Mouse (Mus musculus) adrenal gland, postnatal 0 days (tissue): ENCODE measurements around the gene Gm13290. TPM values are rescaled to one million over a fixed set of nuclear protein-coding genes. Genes with fewer than 3 reads are reported as not detected.

Experiments used
- polyA plus RNA-seq: library from polyadenylated mRNA; unstranded; fragments of >200 nt; fragmentation: Nextera tagmentation; extraction: Ambion mirVana; gene quantifications from 2 replicates; pipeline ENCODE4 v1.2.1, GENCODE M21; 2015

Gene Gm13290
- polyA plus RNA-seq: 0.35 TPM in 1 of 2 replicates, not detected in the other

GRCm38 (mm10) chr4:88773534-88773933 lies at the start of gene Gm13290:
Gene Gm13290, plus strand, starts transcription at chr4:88773834.

GRCm38 (mm10) chr4:88754818-88755340 lies 18.8 kb upstream of the Gm13290 start, which contains the start of gene Gm13271:
Gene Gm13271, plus strand, starts transcription at chr4:88754868.

GRCm38 (mm10) chr4:88759610-88760268 lies 13.9 kb upstream of the Gm13290 start, which contains the start of gene Gm13283:
Gene Gm13283, plus strand, starts transcription at chr4:88760119.

GRCm38 (mm10) chr4:88776622-88777021 lies 3.0 kb downstream of the Gm13290 start, which contains the start of gene Gm13289:
Gene Gm13289, plus strand, starts transcription at chr4:88776922.

GRCm38 (mm10) chr4:88779550-88779949 lies 5.9 kb downstream of the Gm13290 start, which contains the start of gene Gm13272:
Gene Gm13272, plus strand, starts transcription at chr4:88779850.

GRCm38 (mm10) chr4:88781831-88782230 lies 8.2 kb downstream of the Gm13290 start, which contains the start of gene Ifnz:
Gene Ifnz, plus strand, starts transcription at chr4:88782131.

GRCm38 (mm10) chr4:88785409-88785808 lies 11.8 kb downstream of the Gm13290 start, which contains the start of gene Gm13276:
Gene Gm13276, plus strand, starts transcription at chr4:88785709.

GRCm38 (mm10) chr4:88788402-88788801 lies 14.8 kb downstream of the Gm13290 start, which contains the start of gene Gm13277:
Gene Gm13277, plus strand, starts transcription at chr4:88788632.

GRCm38 (mm10) chr4:88791250-88791649 lies 17.6 kb downstream of the Gm13290 start, which contains the start of gene Gm13278:
Gene Gm13278, plus strand, starts transcription at chr4:88791550.

GRCm38 (mm10) chr4:88793936-88794675 lies 20.5 kb downstream of the Gm13290 start, which contains the start of gene Gm13275:
Gene Gm13275, plus strand, starts transcription at chr4:88794487.

GRCm38 (mm10) chr4:88797097-88797496 lies 23.5 kb downstream of the Gm13290 start, which contains the start of gene Gm13279:
Gene Gm13279, plus strand, starts transcription at chr4:88797397.

GRCm38 (mm10) chr4:88799365-88799764 lies 25.7 kb downstream of the Gm13290 start, which contains the start of gene Gm13285:
Gene Gm13285, plus strand, starts transcription at chr4:88799665.

GRCm38 (mm10) chr4:88802954-88803353 lies 29.3 kb downstream of the Gm13290 start, which contains the start of gene Gm13287:
Gene Gm13287, plus strand, starts transcription at chr4:88803254.

GRCm38 (mm10) chr4:88805231-88805630 lies 31.6 kb downstream of the Gm13290 start, which contains the start of gene Gm13288:
Gene Gm13288, plus strand, starts transcription at chr4:88805531.

GRCm38 (mm10) chr4:88815928-88816327 lies 42.3 kb downstream of the Gm13290 start, which contains the start of gene Ifna7:
Gene Ifna7, plus strand, starts transcription at chr4:88816228.

GRCm38 (mm10) chr4:88819659-88820058 lies 46.0 kb downstream of the Gm13290 start, which contains the start of gene Ifna11:
Gene Ifna11, plus strand, starts transcription at chr4:88819959.

Other genes with a start within 250 kb of the Gm13290 start
- gene Ifna15, start 215.6 kb upstream of the Gm13290 start, polyA plus RNA-seq: not detected in 2 replicates
- gene Ifna14, start 202.0 kb upstream of the Gm13290 start, polyA plus RNA-seq: not detected in 2 replicates
- gene Ifna9, start 181.4 kb upstream of the Gm13290 start, polyA plus RNA-seq: not detected in 2 replicates
- gene Ifna12, start 170.5 kb upstream of the Gm13290 start, polyA plus RNA-seq: not detected in 2 replicates
- gene C87499, start 139.4 kb upstream of the Gm13290 start, polyA plus RNA-seq: not detected in 2 replicates
- gene Ifna13, start 129.4 kb upstream of the Gm13290 start, polyA plus RNA-seq: not detected in 2 replicates
- gene Ifna16, start 96.9 kb upstream of the Gm13290 start, polyA plus RNA-seq: not detected in 2 replicates
- gene Ifna2, start 89.9 kb upstream of the Gm13290 start, polyA plus RNA-seq: not detected in 2 replicates
- not detected in 2 replicates for gene Ifnab, start 82.5 kb upstream of the Gm13290 start, polyA plus RNA-seq
- 0.43 and 0.80 TPM in 2 replicates for gene Gm26566, start 52.0 kb upstream of the Gm13290 start, polyA plus RNA-seq
- 46.9 and 55.5 TPM in 2 replicates for gene Klhl9, start 51.4 kb upstream of the Gm13290 start, polyA plus RNA-seq
- gene Gm13271, start 19.0 kb upstream of the Gm13290 start, polyA plus RNA-seq: not detected in 2 replicates
- gene Gm13283, start 13.7 kb upstream of the Gm13290 start, polyA plus RNA-seq: 0.28 TPM in 1 of 2 replicates, not detected in the other
- not detected in 2 replicates for gene Gm13289, start 3.1 kb downstream of the Gm13290 start, polyA plus RNA-seq
- gene Gm13272, start 6.0 kb downstream of the Gm13290 start, polyA plus RNA-seq: not detected in 2 replicates
- gene Ifnz, start 8.3 kb downstream of the Gm13290 start, polyA plus RNA-seq: not detected in 2 replicates
- not detected in 2 replicates for gene Gm13276, start 11.9 kb downstream of the Gm13290 start, polyA plus RNA-seq
- gene Gm13277, start 14.8 kb downstream of the Gm13290 start, polyA plus RNA-seq: not detected in 2 replicates
- gene Gm13278, start 17.7 kb downstream of the Gm13290 start, polyA plus RNA-seq: not detected in 2 replicates
- not detected in 2 replicates for gene Gm13275, start 20.7 kb downstream of the Gm13290 start, polyA plus RNA-seq
- gene Gm13279, start 23.6 kb downstream of the Gm13290 start, polyA plus RNA-seq: not detected in 2 replicates
- gene Gm13285, start 25.8 kb downstream of the Gm13290 start, polyA plus RNA-seq: 0.70 and 1.2 TPM in 2 replicates
- not detected in 2 replicates for gene Gm13287, start 29.4 kb downstream of the Gm13290 start, polyA plus RNA-seq
- gene Gm13288, start 31.7 kb downstream of the Gm13290 start, polyA plus RNA-seq: not detected in 2 replicates
- gene Ifna7, start 42.4 kb downstream of the Gm13290 start, polyA plus RNA-seq: not detected in 2 replicates
- not detected in 2 replicates for gene Ifna11, start 46.1 kb downstream of the Gm13290 start, polyA plus RNA-seq
- not detected in 2 replicates for gene Ifna6, start 53.6 kb downstream of the Gm13290 start, polyA plus RNA-seq
- not detected in 2 replicates for gene Ifna5, start 61.7 kb downstream of the Gm13290 start, polyA plus RNA-seq
- not detected in 2 replicates for gene Ifna4, start 68.0 kb downstream of the Gm13290 start, polyA plus RNA-seq
- not detected in 2 replicates for gene Ifna1, start 76.3 kb downstream of the Gm13290 start, polyA plus RNA-seq
- gene Ifne, start 106.4 kb downstream of the Gm13290 start, polyA plus RNA-seq: not detected in 2 replicates